Mouse (Mus musculus) testis, adult 2 months (tissue): ENCODE results near the gene Eef1akmt2. TPM values are rescaled to one million over a fixed set of nuclear protein-coding genes. Genes with fewer than 3 reads are reported as not detected.

ENCODE experiments used
- H3K27ac ChIP-seq: fragments of 200-500 bp; 2 replicates; pipeline ENCODE4 v1.5.1; 2012; ENCODE audit warnings: low read depth, low read length; ENCODE audit not compliant: control insufficient read depth, insufficient read depth
- H3K27me3 ChIP-seq: fragments of 200-500 bp; 2 replicates; pipeline ENCODE4 v1.6.1; 2012; ENCODE audit warnings: mild to moderate bottlenecking, low read length, moderate library complexity; ENCODE audit not compliant: control insufficient read depth, insufficient read depth
- H3K36me3 ChIP-seq: fragments of 200-500 bp; 2 replicates; pipeline ENCODE4 v1.6.1; 2012; ENCODE audit warnings: mild to moderate bottlenecking, low read length; ENCODE audit not compliant: control insufficient read depth, insufficient read depth
- H3K4me1 ChIP-seq: fragments of 200-500 bp; 2 replicates; pipeline ENCODE4 v1.6.1; 2012; ENCODE audit warnings: low read length; ENCODE audit not compliant: control insufficient read depth, insufficient read depth
- H3K4me3 ChIP-seq: fragments of 200-500 bp; 2 replicates; pipeline ENCODE4 v1.5.1; 2012; ENCODE audit warnings: low read depth, mild to moderate bottlenecking, low read length, moderate library complexity, mixed read lengths; ENCODE audit not compliant: control insufficient read depth
- CTCF ChIP-seq: fragments of 200-500 bp; IDR thresholded peaks from 2 replicates; pipeline ENCODE4 v1.5.1; 2012; ENCODE audit warnings: low read depth, mild to moderate bottlenecking, inconsistent platforms, low read length, moderate library complexity; ENCODE audit not compliant: control insufficient read depth, insufficient read depth, insufficient replicate concordance
- POLR2A ChIP-seq: fragments of 200-500 bp; IDR thresholded peaks from 2 replicates; pipeline ENCODE4 v1.6.1; 2012; ENCODE audit warnings: low read depth, mild to moderate bottlenecking, inconsistent platforms, low read length, moderate library complexity; ENCODE audit not compliant: control insufficient read depth
- polyA plus RNA-seq: library from polyadenylated mRNA; depleted of rRNA; stranded (reverse); fragments of >200 nt; gene quantifications from 2 replicates; pipeline ENCODE4 v1.2.3, GENCODE M21; 2012

Gene Eef1akmt2
- polyA plus RNA-seq, 1 experiment, result 5.5 TPM

DNA sequence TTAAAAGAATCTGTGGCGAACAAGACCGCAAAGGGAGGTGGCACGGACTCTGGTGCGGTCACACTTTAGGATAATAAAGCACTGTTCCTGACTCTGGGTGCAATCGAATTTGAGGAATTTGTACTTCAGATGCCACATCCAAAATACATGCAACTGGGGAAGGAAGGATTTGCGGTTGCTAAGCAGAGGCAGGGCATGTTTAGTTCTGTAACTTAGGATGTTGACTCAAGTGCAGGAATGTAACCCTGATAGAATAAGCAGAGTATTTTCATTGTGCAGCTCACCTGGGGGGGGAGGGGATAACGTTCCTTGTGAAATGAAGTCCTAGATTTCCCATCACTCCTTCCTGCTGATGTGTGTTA lies 38.4 kb downstream of the Eef1akmt2 start:
- TF ChIP-seq CTCF, result no peak
- TF ChIP-seq POLR2A, result no peak
- H3K4me1 ChIP-seq, result peaks cover 10% of the 10 kb centered on the region

GRCm38 (mm10) chr7:132813416-132814088 lies 38.9 kb downstream of the Eef1akmt2 start, which contains the start of gene Fam53b:
Fam53b (minus strand) TSS chr7:132813886.
- H3K27me3 ChIP-seq, result no peaks in the 10 kb centered on the region
- H3K36me3 ChIP-seq, result no peaks in the 10 kb centered on the region
- TF ChIP-seq POLR2A (no peak), CTCF (no peak)
- peak within 1 kb of the TSS; percentile 84 for H3K4me3 ChIP-seq
- peaks cover 14% of the 10 kb centered on the region for H3K4me1 ChIP-seq
- peak within 1 kb of the TSS; percentile 81 for H3K27ac ChIP-seq

More for the DNA sequence above, 38.4 kb downstream of the Eef1akmt2 start:
- H3K27ac ChIP-seq, result peak overlapping the region; percentile 81
- H3K27me3 ChIP-seq, result no peaks in the 10 kb centered on the region
- peak overlapping the region; percentile 84 for H3K4me3 ChIP-seq
- H3K36me3 ChIP-seq, result no peaks in the 10 kb centered on the region

DNA sequence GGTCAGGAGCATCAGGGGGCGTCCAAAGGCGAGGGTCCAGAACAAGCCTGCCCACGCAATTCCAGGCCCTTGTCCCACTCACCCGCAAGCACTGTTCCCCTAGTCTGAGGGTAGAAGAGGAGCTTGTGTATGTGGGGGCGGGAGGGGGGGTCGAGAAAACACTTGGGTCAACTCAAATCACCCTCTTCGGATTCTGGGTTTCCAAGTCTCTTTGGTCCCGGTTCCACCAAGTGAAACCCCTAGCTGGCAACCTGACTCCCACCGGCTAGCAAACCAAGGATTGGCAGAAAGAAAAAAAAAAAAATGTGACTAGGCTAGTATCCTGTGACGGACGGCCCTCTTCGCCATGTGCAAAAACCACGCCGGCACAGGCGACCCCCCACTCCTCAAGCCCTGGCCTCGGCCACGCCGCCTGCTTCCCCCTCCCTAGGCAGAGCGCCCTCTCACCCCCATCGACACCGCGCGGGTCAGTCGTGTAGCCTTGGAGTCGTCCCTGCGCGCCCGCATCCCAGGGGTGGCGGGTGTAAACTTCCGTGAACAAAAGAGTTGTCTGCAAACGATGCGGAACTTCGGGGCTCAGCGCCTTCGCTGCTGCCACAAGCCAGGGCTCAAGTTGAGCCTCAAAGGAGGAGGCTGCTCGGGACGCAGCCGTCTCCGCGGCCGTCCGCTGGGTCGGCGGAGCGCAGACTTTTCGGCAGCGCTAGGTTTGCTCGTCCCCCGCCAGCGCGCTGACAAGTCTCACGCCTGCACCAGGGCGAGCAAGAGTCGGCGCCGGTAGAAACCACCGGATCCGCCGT lies 39.7 kb downstream of the Eef1akmt2 start:
- H3K4me3 ChIP-seq, result peak overlapping the region; percentile 84
- H3K27me3 ChIP-seq, result no peaks in the 10 kb centered on the region
- no peaks in the 10 kb centered on the region for H3K36me3 ChIP-seq
- TF ChIP-seq CTCF (no peak), POLR2A (no peak)
- H3K27ac ChIP-seq, result peak overlapping the region; percentile 80
- peaks cover 14% of the 10 kb centered on the region for H3K4me1 ChIP-seq

DNA sequence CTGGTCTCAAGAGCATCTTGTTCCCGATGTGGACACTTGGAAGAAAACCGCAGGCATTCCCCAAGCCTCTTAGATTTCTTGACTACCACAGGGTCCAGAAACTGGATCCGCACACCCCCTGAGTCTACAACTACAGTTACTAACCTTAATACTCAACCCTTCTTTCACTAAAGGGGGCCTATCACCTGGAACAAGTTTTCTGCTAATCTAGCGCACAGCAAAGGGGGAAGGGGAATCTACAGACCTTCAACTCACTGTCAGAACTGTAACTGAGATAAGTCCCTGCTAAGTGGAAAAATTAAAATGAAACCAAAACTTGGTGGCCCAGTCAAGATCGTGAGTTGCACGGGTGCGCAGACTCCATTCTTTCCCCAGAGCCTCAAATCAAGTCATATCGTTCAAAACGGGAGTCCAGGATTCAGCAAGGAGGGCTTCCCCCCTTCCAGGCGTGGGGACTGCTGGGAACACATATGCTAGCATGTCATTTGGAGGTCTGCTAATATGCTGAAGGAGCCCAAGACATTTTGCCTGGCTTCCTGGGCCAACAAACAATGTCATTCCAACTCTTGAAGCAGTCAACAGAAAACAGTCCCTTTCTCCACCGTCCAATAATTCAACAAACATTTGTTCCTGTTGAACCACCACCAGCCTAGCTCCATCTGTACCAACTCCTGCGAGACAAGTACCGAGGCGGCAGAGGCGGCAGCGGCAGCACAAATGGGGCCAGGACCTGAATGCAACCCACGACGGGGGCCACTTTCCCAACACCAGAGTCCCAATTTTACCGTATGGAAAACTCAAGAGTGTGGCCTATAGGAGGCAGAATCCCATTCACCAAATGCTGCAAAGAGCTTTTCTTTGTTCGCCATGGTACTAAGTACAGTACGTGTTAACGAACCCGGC lies 40.5 kb downstream of the Eef1akmt2 start:
- Histone ChIP-seq H3K36me3 (no peaks in the 10 kb centered on the region), H3K27me3 (no peaks in the 10 kb centered on the region), H3K4me3 (peak overlapping the region; percentile 84), H3K27ac (peak overlapping the region; percentile 80), H3K4me1 (peaks cover 14% of the 10 kb centered on the region)
- TF ChIP-seq POLR2A, result no peak
- no peak for TF ChIP-seq CTCF

DNA sequence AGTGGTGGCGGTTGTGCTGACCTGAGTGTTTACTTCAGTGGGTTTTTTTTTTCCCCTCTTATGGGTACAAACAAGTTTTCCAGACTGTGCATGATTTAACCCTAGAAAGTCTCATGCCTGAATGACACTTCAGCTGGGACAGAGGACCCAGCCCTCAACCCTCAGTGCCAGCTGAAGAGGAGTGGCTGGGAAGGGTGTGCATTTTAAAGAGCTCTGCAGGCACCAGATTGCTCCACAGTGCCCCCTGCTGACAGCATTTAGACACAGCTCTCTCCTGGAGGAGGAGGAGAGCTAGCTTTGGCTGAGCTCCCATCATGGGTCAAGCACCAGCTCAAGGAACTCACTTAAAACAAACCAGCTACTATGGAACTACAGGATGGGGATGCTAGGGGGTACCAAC lies 41.6 kb downstream of the Eef1akmt2 start:
- peaks cover 14% of the 10 kb centered on the region for H3K4me1 ChIP-seq
- H3K36me3 ChIP-seq, result no peaks in the 10 kb centered on the region
- H3K27ac ChIP-seq, result no peak overlapping the region
- H3K4me3 ChIP-seq, result no peak overlapping the region
- peak; percentile 81; the same call in 1 of the 2 replicates for TF ChIP-seq CTCF
- TF ChIP-seq POLR2A, result no peak
- H3K27me3 ChIP-seq, result no peaks in the 10 kb centered on the region

- no peaks in the 10 kb centered on the region for H3K27me3 ChIP-seq
- peaks cover 14% of the 10 kb centered on the region for H3K4me1 ChIP-seq
- H3K36me3 ChIP-seq, result no peaks in the 10 kb centered on the region
- H3K27ac ChIP-seq, result no peak overlapping the region
- TF ChIP-seq CTCF, result no peak
- no peak for TF ChIP-seq POLR2A
- H3K4me3 ChIP-seq, result no peak overlapping the region
Measured at GRCm38 (mm10) chr7:132810368-132810767, 42.1 kb downstream of the Eef1akmt2 start.

- H3K27ac ChIP-seq, result no peak overlapping the region
- H3K4me3 ChIP-seq, result no peak overlapping the region
- TF ChIP-seq POLR2A (no peak), CTCF (no peak)
- H3K36me3 ChIP-seq, result no peaks in the 10 kb centered on the region
- no peaks in the 10 kb centered on the region for H3K27me3 ChIP-seq
- peaks cover 14% of the 10 kb centered on the region for H3K4me1 ChIP-seq
Measured at GRCm38 (mm10) chr7:132809721-132810120, 42.8 kb downstream of the Eef1akmt2 start.
